Mouse (Mus musculus) left cerebral cortex, postnatal 10 days (tissue): ENCODE results near the gene Btbd3. TPM values are rescaled to one million over a fixed set of nuclear protein-coding genes. Genes with fewer than 3 reads are reported as not detected.

Source experiments
- DNase-seq, 2 experiments: peaks; one replicate each; pipeline ENCODE4 v3.0.0; 2021 to 2022; ENCODE audit warnings: low spot score in 2 of 2, mixed read lengths in 1 of 2; ENCODE audit errors: extremely low spot score in 1 of 2
- intact Hi-C: fragments of 180-260 bp; cut with DNase I; formaldehyde crosslinking; loops from one replicate; pipeline ENCODE4 v1.15.1; 2025
- total RNA-seq, 2 experiments: library from RNA; stranded (reverse); gene quantifications; 2 replicates each; pipeline ENCODE4 v1.2.3; 2021

The Btbd3 gene
- total RNA-seq, 2 experiments from 2014 or later: 76.2 to 82.9 TPM

DNA sequence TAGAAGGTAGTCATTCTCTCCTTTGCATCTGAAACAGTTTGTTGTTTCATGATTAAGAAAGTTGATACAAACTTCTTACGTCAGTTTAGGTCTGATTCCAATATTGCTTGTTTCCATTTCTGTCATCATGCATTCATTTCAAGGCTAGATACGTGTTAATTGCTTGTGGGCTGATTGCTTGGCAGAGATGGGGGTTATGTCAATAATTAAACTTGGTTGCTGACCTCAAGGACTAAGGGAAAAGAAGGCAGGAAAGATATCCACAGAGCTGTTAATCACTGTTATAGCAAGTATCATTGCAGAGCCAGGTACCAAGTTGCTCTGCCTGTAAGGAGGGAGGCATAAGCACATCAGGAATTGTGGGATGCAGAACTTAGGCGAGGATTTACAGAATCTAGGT lies 226.2 kb downstream of the Btbd3 start:
- intact Hi-C loops: no loop called here
- DNase-seq: no peak

DNA sequence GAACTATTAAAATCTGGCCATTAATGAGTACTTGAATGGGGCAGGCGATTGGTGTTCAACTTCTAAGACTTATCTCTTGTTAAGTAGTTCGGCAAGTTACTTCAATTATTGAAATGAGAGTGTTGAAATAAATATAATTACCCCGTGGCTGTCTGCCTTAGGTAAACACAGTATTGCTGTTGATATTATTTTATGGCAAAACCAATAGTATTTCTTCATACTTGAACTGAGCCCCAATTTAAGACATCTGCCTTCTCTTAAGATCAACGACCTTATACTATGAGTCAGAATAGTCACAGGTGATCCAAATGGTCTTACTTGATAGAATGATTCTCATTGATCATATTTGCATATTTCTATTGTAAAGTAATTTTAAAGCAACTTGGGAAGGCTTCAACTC lies 228.5 kb downstream of the Btbd3 start:
- intact Hi-C loops: no loop called here
- DNase-seq: no peak

GRCm38 (mm10) chr2:138490688-138491405 lies 234.5 kb downstream of the Btbd3 start:
- DNase-seq: no peak
- intact Hi-C loops: no loop called here

DNA sequence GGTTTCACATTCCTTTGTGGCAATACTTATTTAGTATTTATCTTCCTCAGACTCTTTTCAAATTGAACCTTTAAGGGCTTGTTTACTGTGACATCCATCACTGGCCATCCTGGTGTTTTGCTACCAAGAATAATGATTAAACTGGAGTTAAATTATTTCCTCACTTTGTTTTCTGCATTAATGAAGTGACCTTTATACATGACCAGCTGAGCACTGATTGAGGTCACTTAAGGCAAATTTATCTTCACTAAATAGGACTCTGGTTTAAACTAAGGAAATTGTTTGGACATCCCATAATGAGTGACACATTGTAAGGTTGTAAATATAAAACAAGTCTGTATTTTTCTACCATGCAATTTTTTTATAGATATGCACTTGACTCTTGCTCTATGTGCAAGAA lies 235.8 kb downstream of the Btbd3 start:
- intact Hi-C loops: no loop called here

GRCm38 (mm10) chr2:138503866-138504380 lies 247.6 kb downstream of the Btbd3 start:
- intact Hi-C loops: no loop called here
- DNase-seq: no peak

More for the DNA sequence above, 235.8 kb downstream of the Btbd3 start:
- no peak for DNase-seq

DNA sequence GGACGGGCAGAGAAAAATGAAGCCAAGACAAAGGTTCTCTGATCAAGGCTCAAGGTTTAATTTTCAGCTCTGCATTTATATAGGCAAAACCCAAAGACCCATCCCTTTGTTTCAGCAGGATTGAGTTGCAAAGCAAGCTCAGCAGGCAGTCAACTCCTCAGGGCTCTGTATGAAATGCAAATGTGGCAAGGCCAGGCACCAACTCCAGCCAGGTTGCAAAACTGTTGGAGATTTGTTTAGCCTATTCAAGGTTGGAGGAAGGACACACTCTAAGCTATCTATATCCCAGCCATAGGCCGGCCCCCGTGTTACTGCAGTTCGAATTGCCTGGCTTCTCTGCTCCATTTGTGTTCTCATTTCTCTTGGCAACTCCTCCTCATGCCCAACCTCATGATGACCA lies 259.2 kb downstream of the Btbd3 start:
- DNase-seq: no peak
- intact Hi-C loops: no loop called here

DNA sequence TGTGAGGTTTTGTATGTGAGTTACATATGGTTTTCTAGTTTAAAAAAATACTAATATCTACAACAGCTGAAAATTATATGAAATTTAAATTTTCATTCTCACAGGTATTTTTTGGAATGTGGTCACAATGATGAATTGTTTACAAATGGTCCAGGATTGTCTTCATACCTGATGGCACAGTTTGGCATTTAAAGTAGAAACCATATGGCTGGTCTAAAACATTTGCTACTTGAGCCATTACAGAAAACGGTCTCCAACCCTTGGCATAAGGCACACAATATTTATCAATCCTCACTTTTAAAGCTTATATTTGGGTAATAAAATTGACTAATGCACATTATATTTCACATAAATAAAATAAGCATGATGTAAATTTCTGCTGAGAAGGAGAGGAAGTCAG lies 272.1 kb downstream of the Btbd3 start:
- no peak for DNase-seq
- intact Hi-C loops: no loop called here

DNA sequence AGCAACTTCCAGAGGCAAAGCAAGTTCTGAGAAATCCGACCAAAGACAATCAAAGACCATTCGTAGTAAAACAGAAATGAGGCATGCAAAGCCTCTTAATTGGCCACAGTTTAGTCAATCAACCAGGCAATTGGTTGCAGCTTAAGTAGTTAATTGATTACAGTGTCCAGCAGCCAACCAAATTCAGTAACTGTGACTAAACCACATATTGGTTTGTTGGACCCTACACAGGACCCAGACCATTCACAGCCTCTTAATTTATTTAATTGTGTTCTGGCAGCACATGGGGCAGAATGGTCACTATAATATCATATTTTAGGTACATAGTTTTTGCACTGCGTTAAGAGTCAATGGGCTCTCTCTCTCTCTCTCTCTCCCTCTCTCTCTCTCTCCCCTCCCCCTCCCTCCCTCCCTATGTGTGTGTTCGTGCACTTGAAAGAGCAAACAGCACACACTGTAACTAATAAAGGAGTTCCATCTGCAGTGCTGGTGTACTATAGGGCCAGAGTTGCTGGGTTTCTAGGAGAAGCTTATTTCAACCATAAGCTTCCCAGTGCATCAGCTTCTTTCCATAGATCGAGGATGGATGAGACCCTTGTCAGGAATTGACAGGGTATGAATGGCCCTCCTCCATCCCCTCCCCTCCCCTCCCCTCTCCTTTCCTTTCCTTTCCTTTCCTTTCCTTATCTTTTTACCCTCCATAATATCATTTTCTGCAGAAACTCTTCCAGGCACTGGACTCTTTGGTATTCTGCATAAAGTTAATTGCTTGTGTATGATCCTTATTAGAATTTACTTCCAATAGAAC lies 275.0 kb downstream of the Btbd3 start:
- no peak for DNase-seq
- intact Hi-C loops: no loop called here

DNA sequence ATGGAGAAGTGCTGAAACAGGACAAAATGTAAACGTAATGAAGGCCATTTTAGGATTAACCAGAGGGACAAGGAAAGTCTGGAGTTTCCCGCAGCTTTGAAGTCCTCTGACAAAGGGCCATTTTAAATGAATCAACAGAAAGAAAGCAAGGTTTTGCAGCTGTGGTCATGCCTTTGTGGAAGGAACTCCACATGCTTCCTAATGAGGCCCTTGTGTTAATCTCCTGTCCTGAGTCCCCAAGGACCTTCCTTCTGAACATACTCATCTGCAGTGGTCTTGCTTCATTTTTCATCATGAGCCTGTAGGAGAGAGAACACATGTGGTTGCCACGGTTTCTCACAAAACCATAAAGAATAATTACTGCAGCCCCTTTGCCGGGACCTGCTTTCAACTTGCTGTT lies 275.6 kb downstream of the Btbd3 start:
- intact Hi-C loops: no loop called here

DNA sequence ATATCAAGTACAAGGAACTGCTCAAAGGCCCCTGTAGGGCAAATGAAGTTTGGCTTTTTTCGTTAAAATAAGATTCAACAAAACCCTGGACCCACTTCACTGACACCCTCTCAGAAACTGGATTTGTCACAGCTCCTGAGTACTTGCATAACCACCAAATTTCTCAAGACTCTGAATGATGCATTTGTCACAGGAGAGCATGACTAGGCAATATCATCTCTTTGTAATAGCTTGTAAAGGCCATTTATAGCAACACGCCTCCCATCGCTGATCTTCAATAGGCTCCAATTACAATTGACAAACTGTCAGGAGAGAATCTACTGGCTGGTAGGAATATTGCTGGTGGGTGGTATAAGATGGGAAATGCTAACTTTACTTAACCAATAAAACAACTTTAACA lies 283.3 kb downstream of the Btbd3 start:
- no peak for DNase-seq
- intact Hi-C loops: no loop called here

More for the DNA sequence above, 275.6 kb downstream of the Btbd3 start:
- DNase-seq: no peak

- DNase-seq: no peak
- intact Hi-C loops: no loop called here
Observed at GRCm38 (mm10) chr2:138548990-138549389, 292.6 kb downstream of the Btbd3 start.

- intact Hi-C loops: loop anchor here (5.0 to 10.0 kb wide), 2 partner anchors 36 to 267 kb away; no protein-coding TSS in a partner anchor
- peak; percentile 19 to 49 for DNase-seq
Observed at GRCm38 (mm10) chr2:138551516-138551915, 295.2 kb downstream of the Btbd3 start.

GRCm38 (mm10) chr2:138555106-138555862 lies 298.9 kb downstream of the Btbd3 start:
- intact Hi-C loops: loop anchor here (10.0 kb wide), 1 partner anchor 270 kb away; no protein-coding TSS in a partner anchor

DNA sequence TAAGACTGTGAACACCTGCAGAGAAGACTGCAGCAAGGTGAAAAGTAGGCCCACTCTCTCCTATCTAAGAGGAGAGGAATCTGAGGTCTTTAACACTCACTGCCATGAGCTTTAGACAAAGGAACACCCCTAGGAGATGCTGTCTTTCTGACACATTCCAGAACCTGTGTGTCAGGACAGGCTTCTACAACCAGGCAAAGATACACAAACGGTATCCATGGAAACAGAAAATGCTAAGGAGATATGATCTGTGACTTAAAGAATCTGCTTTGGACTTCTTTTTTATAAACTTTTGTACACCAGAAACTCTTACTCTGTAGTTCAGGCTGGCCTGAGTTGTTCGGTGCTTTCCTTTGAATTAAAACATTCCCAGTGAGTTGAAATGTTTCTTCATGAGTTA lies 329.6 kb downstream of the Btbd3 start:
- no peak for DNase-seq
- intact Hi-C loops: loop anchor here (5.0 kb wide), 1 partner anchor 34 kb away; no protein-coding TSS in a partner anchor

More at GRCm38 (mm10) chr2:138555106-138555862, 298.9 kb downstream of the Btbd3 start:
- DNase-seq: no peak

DNA sequence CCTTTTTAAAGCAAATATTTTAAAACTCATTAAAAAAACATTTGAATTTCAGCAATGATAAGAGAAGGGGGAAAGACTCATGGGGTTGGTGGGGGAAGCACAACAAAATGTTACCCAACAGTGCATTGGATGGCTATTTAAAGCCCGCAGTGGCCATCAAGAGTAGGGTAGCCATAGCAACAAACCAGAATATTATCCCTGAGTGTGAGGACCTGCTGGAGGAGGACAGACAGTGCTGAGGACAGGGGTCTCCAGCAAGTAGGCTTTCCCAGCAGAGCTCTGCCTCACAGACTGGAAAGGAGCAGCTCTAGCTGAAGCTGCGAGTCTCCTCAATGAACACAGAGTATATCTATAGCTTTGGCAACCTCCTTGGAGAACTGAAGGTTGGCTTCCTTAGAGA lies 331.0 kb downstream of the Btbd3 start:
- intact Hi-C loops: loop anchor here (5.0 kb wide), 1 partner anchor 35 kb away; no protein-coding TSS in a partner anchor
- DNase-seq: peak in 1 of 2 experiments; percentile 42

DNA sequence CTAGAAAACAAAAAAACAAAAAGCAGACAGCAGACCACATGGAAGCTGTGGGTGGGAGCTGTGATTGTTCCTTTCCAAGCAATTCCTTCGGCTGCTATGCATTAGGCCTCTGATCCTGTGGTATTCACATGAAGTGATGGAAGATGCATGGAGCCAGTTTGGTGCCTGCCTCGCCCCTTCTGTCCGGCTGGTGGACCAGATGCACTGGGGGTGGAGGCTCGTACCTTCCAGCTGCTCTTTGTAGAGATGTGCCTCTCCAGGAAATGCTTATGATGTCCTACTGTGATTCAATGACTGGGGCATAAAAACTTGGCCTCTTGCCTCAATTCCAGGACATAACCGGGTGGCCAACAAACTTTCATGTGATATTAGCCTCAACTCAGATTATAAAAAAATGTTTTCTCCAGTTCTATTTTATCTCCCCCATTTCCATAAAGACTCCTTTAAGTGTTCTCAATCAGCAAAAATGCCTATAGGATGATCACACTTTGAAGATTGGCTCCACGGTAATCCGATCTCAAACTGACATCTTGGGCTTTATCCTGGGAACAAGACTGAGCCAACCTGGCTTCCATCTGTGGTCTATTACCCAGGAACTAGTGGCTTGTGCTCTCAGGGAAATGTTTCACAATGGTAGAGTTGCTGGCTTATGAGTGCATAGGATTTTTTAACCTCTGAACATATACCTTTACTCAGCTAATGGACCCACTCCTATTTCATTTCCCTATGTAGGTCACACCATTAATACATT lies 331.6 kb downstream of the Btbd3 start:
- DNase-seq: peak in 1 of 2 experiments; percentile 26
- intact Hi-C loops: loop anchor here (5.0 kb wide), 1 partner anchor 36 kb away; no protein-coding TSS in a partner anchor

GRCm38 (mm10) chr2:138589105-138589504 lies 332.7 kb downstream of the Btbd3 start:
- intact Hi-C loops: loop anchor here (5.0 kb wide), 1 partner anchor 37 kb away; no protein-coding TSS in a partner anchor
- DNase-seq: no peak

DNA sequence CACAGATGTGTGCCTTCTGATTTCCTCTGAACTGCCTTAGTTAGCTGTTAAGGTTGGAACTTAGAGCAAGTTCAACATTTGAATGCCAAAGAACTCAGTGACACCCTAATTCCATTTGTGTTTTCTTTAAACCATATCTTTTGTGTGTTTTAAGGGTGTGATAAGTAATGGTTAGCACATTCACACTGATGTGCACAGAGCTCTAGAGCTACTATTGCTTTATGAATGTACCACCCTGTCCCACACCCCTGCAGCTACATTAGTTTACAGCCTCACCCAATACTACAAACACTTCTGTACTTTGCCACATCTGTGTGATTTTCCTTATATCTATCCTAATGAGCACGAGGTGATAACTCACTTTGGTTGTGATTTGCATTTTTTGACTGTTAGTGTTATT lies 333.9 kb downstream of the Btbd3 start:
- DNase-seq: no peak
- intact Hi-C loops: no loop called here
